ENCODE assay signal across 37 mouse cellular contexts in the genomic region with DNA sequence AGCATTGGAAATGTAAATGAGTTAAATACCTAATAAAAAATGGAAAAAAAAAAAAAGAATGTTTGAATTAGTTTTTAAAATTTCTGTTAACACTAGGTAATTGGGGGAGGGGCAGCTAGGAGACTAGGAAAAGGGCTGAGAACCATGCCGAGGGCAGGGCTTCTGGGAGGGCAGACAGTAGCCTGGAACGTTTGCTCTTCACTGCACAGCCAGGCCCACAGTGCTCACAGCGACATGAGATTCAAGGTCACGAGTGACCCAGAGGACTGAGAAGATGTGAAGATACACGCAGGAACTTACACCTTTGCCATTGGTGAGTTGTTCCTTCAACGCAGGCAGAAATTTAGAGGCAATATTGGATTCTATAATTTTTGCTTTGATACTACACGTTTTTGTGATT. TPM values are rescaled to one million over a fixed set of nuclear protein-coding genes. Genes with fewer than 3 reads are reported as not detected.
"Had no signal": no experiment of that assay in that cellular context is flagged by ENCODE, and none has a peak within 500 bp of the region (broad histone marks: within the 10 kb centered on the region; RNA-seq: fewer than 3 reads in every experiment).

No protein-coding gene starts in this region.

- H3K4me2 ChIP-seq: embryonic facial prominence, embryonic 12.5 days; embryonic facial prominence, embryonic 13.5 days; embryonic facial prominence, embryonic 15.5 days; forebrain, embryonic 12.5 days; forebrain, embryonic 13.5 days; forebrain, embryonic 15.5 days had no signal

- H3K9me3 ChIP-seq: embryonic facial prominence, embryonic 10.5 days; embryonic facial prominence, embryonic 12.5 days; embryonic facial prominence, embryonic 13.5 days; embryonic facial prominence, embryonic 15.5 days; forebrain, embryonic 10.5 days; forebrain, embryonic 12.5 days; forebrain, embryonic 13.5 days; forebrain, embryonic 15.5 days had no signal

- DNase-seq: cerebellum, adult 2 months; cerebellum, adult 8-10 months; cerebellum, adult 9-10 months; cerebellum, adult 9-11 months; cerebellum, postnatal 10 days; cerebellum, postnatal 14 days; cerebellum, postnatal 25 days; cerebellum, postnatal 36 days; embryo, embryonic 11 days; forebrain, postnatal 0 days; gastrocnemius, adult 2 months; gastrocnemius, postnatal 10 days; gastrocnemius, postnatal 14 days; gastrocnemius, postnatal 25 days; gastrocnemius, postnatal 36 days; heart, adult 18-20 months; heart, adult 2 months had no signal

- H3K4me1 ChIP-seq: embryonic facial prominence, embryonic 10.5 days; embryonic facial prominence, embryonic 12.5 days; embryonic facial prominence, embryonic 13.5 days; embryonic facial prominence, embryonic 15.5 days had no signal

- H3K27ac ChIP-seq: embryonic facial prominence, embryonic 10.5 days; embryonic facial prominence, embryonic 12.5 days; embryonic facial prominence, embryonic 13.5 days; embryonic facial prominence, embryonic 15.5 days; forebrain, embryonic 10.5 days; forebrain, embryonic 12.5 days; forebrain, embryonic 13.5 days; forebrain, embryonic 15.5 days; gastrocnemius, adult 2 months; heart, adult 2 months had no signal

- H3K27me3 ChIP-seq: embryonic facial prominence, embryonic 12.5 days; embryonic facial prominence, embryonic 13.5 days; embryonic facial prominence, embryonic 15.5 days; forebrain, embryonic 12.5 days; forebrain, embryonic 13.5 days; forebrain, embryonic 15.5 days had no signal

- H3K9ac ChIP-seq: embryonic facial prominence, embryonic 12.5 days; embryonic facial prominence, embryonic 13.5 days; embryonic facial prominence, embryonic 15.5 days; forebrain, embryonic 12.5 days; forebrain, embryonic 13.5 days; forebrain, embryonic 15.5 days; forebrain, postnatal 0 days had no signal

- H3K4me3 ChIP-seq: embryonic facial prominence, embryonic 10.5 days; embryonic facial prominence, embryonic 12.5 days; embryonic facial prominence, embryonic 13.5 days; embryonic facial prominence, embryonic 15.5 days; erythroblast, embryonic 14.5 days; forebrain, embryonic 10.5 days; forebrain, embryonic 12.5 days; forebrain, embryonic 13.5 days; forebrain, embryonic 15.5 days; gastrocnemius, adult 2 months; heart, adult 2 months had no signal

- H3K36me3 ChIP-seq: embryonic facial prominence, embryonic 10.5 days; embryonic facial prominence, embryonic 12.5 days; embryonic facial prominence, embryonic 13.5 days; embryonic facial prominence, embryonic 15.5 days; forebrain, embryonic 10.5 days; forebrain, embryonic 12.5 days; forebrain, embryonic 15.5 days had no signal

- ATAC-seq: forebrain, embryonic 13.5 days; forebrain, embryonic 14.5 days; forebrain, embryonic 15.5 days; forebrain, embryonic 16.5 days; forebrain, postnatal 0 days had no signal

RNA-seq across cellular contexts. Expression of a gene that starts 2.2 kb away (rescaled TPM):
- total RNA-seq: common myeloid progenitor, adult 5-6 weeks; forebrain, postnatal 0 days; gastrocnemius, adult 18-20 months; gastrocnemius, adult 8-10 months; granulocyte monocyte progenitor cell, adult 5-6 weeks had no signal
- polyA plus RNA-seq: cerebellum, adult 2 months; cortical plate, adult 2 months; embryonic facial prominence, embryonic 10.5 days; embryonic facial prominence, embryonic 11.5 days; embryonic facial prominence, embryonic 12.5 days; embryonic facial prominence, embryonic 13.5 days; embryonic facial prominence, embryonic 15.5 days; erythroblast, embryonic 14.5 days; forebrain, embryonic 10.5 days; forebrain, embryonic 11.5 days; forebrain, embryonic 12.5 days; forebrain, embryonic 13.5 days; forebrain, embryonic 14.5 days; forebrain, embryonic 15.5 days; forebrain, embryonic 16.5 days; forebrain, postnatal 0 days; frontal cortex, adult 2 months; gonadal fat pad, adult 2 months had no signal
